Mouse (Mus musculus): ENCODE measurements around the gene Cab39l.

GRCm38 (mm10) chr14:59530801-59531200 lies 90.0 kb downstream of the Cab39l start:
- TF ChIP-seq POLR2A (IDR thresholded peaks at IDR 0.05; ENCODE audit: insufficient read depth, low read depth, low read length) (no peak), CTCF (IDR thresholded peaks at IDR 0.05; ENCODE audit: insufficient read depth, low read depth, low read length) (no peak)

Measured in olfactory bulb, adult 2 months (tissue).